Comparison of ENCODE assay signal across 12 mouse cellular contexts in the genomic region with DNA sequence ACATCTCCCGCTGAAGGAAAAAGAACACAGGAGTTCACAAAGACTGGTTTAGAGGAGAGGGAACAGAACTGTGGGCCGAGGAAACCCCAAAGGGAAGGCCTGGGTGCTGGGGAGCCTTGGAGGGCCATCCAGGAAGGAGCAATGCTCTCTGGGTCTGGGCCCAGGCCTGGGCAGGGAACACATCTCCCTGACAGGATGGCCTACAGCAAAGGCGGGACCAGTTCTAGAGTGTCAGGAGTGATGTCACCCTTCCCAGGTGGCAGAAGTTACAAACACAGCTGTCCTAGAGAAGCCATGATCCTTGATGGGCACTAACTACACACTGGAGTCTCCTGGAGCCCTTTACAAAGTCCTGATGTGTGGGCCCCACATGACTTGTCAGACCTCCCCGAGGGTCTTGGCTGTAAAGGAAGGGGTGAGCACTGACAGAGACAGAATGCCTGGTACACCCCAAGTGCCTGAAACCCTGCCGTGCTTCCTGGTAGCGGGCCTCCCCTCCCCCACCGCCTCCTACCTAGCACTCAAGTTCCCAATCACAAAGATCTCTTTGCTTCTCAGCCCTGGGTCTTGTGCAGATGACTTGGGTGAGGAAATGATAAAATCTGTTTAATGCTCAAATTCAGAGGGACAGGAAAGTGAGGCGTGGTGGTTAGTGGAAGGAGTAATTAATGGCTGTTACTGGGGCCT.
DNase-seq lines count a peak whose midpoint lies in the region; ATAC-seq lines count a peak whose summit lies in the region.
"Had no signal": no experiment of that assay in that cellular context is flagged by ENCODE, and none has a peak within 500 bp of the region (broad histone marks: within the 10 kb centered on the region; RNA-seq: fewer than 3 reads in every experiment).

No protein-coding gene starts in this region.

- ATAC-seq in kidney, embryonic 15.5 days (replicated peaks; ENCODE audit: low FRiP score), result no peak
- ATAC-seq in embryonic facial prominence, embryonic 15.5 days (ENCODE audit: insufficient number of reproducible peaks, low FRiP score, low TSS enrichment, low read depth), result peak; percentile 27; the same call in 1 of the 2 replicates
- ATAC-seq: Patski had no signal

- H3K4me1 ChIP-seq in kidney, embryonic 15.5 days, result peaks cover 55% of the 10 kb centered on the region
- H3K4me1 ChIP-seq in embryonic facial prominence, embryonic 15.5 days, result peaks cover 71% of the 10 kb centered on the region

- no peak overlapping the region for H3K9ac ChIP-seq in kidney, embryonic 15.5 days
- H3K9ac ChIP-seq in embryonic facial prominence, embryonic 15.5 days, result no peak overlapping the region
- H3K9ac ChIP-seq: forebrain, embryonic 13.5 days; liver, embryonic 15.5 days had no signal

- no peaks in the 10 kb centered on the region for H3K36me3 ChIP-seq in kidney, embryonic 15.5 days
- no peaks in the 10 kb centered on the region for H3K36me3 ChIP-seq in embryonic facial prominence, embryonic 15.5 days
- H3K36me3 ChIP-seq: liver, embryonic 15.5 days had no signal

- no peak overlapping the region for H3K4me2 ChIP-seq in kidney, embryonic 15.5 days
- H3K4me2 ChIP-seq in embryonic facial prominence, embryonic 15.5 days (replicated peaks), result peak overlapping the region; percentile 17; the same call in 1 of the 2 replicates
- H3K4me2 ChIP-seq: forebrain, embryonic 13.5 days; liver, embryonic 15.5 days had no signal

- peak overlapping the region; percentile 70 for H3K27ac ChIP-seq in kidney, embryonic 15.5 days
- peak overlapping the region; percentile 83 for H3K27ac ChIP-seq in embryonic facial prominence, embryonic 15.5 days (replicated peaks)
- H3K27ac ChIP-seq: forebrain, embryonic 13.5 days; liver, embryonic 15.5 days had no signal

- 42% methylated on average over 8 of the region's 8 CpGs for WGBS in kidney, embryonic 15.5 days
- WGBS in embryonic facial prominence, embryonic 15.5 days, result 28% methylated on average over 8 of the region's 8 CpGs

- no peak for DNase-seq in kidney, adult 9 months
- peak; percentile 57 for DNase-seq in ZHBTc4 (ENCODE audit: low read depth, low spot score)
- peak; percentile 7 for DNase-seq in retina, postnatal 1 day
- no peak for DNase-seq in frontal cortex, postnatal 36 days (ENCODE audit: low spot score in 2 of 2)
- no peak for DNase-seq in adrenal gland, adult (ENCODE audit: inconsistent age in 2 of 2, low spot score in 1 of 2)
- DNase-seq: cerebellum, postnatal 14 days had no signal

- no peaks in the 10 kb centered on the region for H3K27me3 ChIP-seq in kidney, embryonic 15.5 days
- H3K27me3 ChIP-seq in embryonic facial prominence, embryonic 15.5 days, result no peaks in the 10 kb centered on the region
- H3K27me3 ChIP-seq: forebrain, embryonic 13.5 days; liver, embryonic 15.5 days; Patski had no signal

- H3K9me3 ChIP-seq in kidney, embryonic 15.5 days (replicated peaks), result no peaks in the 10 kb centered on the region
- no peaks in the 10 kb centered on the region for H3K9me3 ChIP-seq in embryonic facial prominence, embryonic 15.5 days (replicated peaks)
- H3K9me3 ChIP-seq: forebrain, embryonic 13.5 days; liver, embryonic 15.5 days had no signal

- no peak overlapping the region for H3K4me3 ChIP-seq in kidney, embryonic 15.5 days (replicated peaks)
- H3K4me3 ChIP-seq in embryonic facial prominence, embryonic 15.5 days (replicated peaks), result no peak overlapping the region
- H3K4me3 ChIP-seq: forebrain, embryonic 13.5 days; liver, embryonic 15.5 days; myocyte had no signal

Comparison
In these comparisons a context has a peak if more than half of its experiments do, and no peak if none do; other contexts are left out.
1. DNase-seq: peak in ZHBTc4 (single experiment) and retina, postnatal 1 day (single experiment); none in kidney, adult 9 months (single experiment), frontal cortex, postnatal 36 days (0 of 2) and adrenal gland, adult (0 of 2).